ENCODE assay signal across 8 mouse cellular contexts in the genomic region with DNA sequence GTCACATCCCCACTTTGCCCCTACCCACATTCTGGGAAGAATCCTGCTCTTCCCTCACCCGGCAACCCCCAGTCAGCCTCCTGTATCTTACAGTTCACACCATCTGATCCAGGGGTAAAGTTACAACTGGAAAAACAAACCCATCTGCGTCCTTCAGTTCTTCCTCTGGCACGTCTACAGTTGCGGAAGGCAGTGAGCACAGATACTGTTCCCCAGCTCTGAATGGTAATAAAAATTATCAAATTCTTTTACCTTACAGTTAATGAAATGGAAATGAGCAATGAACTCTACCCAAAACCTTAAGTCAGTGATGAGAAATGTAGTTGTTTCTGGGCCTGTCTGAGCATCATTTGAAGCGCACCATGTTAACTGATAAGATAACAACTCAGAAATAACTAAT. TPM values are rescaled to one million over a fixed set of nuclear protein-coding genes. Genes with fewer than 3 reads are reported as not detected.
DNase-seq lines count a peak whose midpoint lies in the region; ATAC-seq lines count a peak whose summit lies in the region.

No protein-coding gene starts in this region.

- no peak overlapping the region for H3K4me2 ChIP-seq in embryonic facial prominence, embryonic 12.5 days (replicated peaks)
- no peak overlapping the region for H3K4me2 ChIP-seq in hindbrain, embryonic 11.5 days (replicated peaks; ENCODE audit: low read depth, low read length)
- H3K4me2 ChIP-seq in midbrain, embryonic 12.5 days (replicated peaks), result no peak overlapping the region

- H3K36me3 ChIP-seq in megakaryocyte, embryonic 14.5 days (replicated peaks; ENCODE audit: low read length), result peaks cover 10% of the 10 kb centered on the region
- H3K36me3 ChIP-seq in embryonic facial prominence, embryonic 12.5 days, result no peaks in the 10 kb centered on the region
- H3K36me3 ChIP-seq in hindbrain, embryonic 11.5 days (ENCODE audit: control insufficient read depth, insufficient read depth, low read length), result no peaks in the 10 kb centered on the region
- no peaks in the 10 kb centered on the region for H3K36me3 ChIP-seq in midbrain, embryonic 12.5 days

- peaks cover 83% of the 10 kb centered on the region for H3K4me1 ChIP-seq in megakaryocyte, embryonic 14.5 days
- peaks cover 13% of the 10 kb centered on the region; the same call in 1 of the 2 replicates for H3K4me1 ChIP-seq in embryonic facial prominence, embryonic 12.5 days
- H3K4me1 ChIP-seq in hindbrain, embryonic 11.5 days (replicated peaks; ENCODE audit: control insufficient read depth, insufficient read depth, low read length), result peaks cover 7% of the 10 kb centered on the region; the same call in 1 of the 2 replicates
- H3K4me1 ChIP-seq in midbrain, embryonic 12.5 days, result peaks cover 25% of the 10 kb centered on the region

- H3K4me3 ChIP-seq in megakaryocyte, embryonic 14.5 days (replicated peaks), result peak overlapping the region; percentile 56
- H3K4me3 ChIP-seq in embryonic facial prominence, embryonic 12.5 days, result no peak overlapping the region
- no peak overlapping the region for H3K4me3 ChIP-seq in hindbrain, embryonic 11.5 days (ENCODE audit: low read depth, low read length)
- no peak overlapping the region for H3K4me3 ChIP-seq in midbrain, embryonic 12.5 days

- peak overlapping the region; percentile 97 for H3K27ac ChIP-seq in embryonic facial prominence, embryonic 12.5 days
- peak overlapping the region; percentile 99 for H3K27ac ChIP-seq in hindbrain, embryonic 11.5 days (ENCODE audit: low read depth, low read length)
- peak overlapping the region; percentile 98 for H3K27ac ChIP-seq in midbrain, embryonic 12.5 days (replicated peaks)

- WGBS in embryonic facial prominence, embryonic 12.5 days, result 31% methylated on average over 5 of the region's 5 CpGs
- WGBS in hindbrain, embryonic 11.5 days, result 52% methylated on average over 5 of the region's 5 CpGs
- WGBS in midbrain, embryonic 12.5 days, result 52% methylated on average over 5 of the region's 5 CpGs

- peak; percentile 39 for DNase-seq in hindbrain, embryonic 11.5 days (ENCODE audit: low spot score)
- no peak for DNase-seq in frontal cortex, postnatal 14 days (ENCODE audit: low spot score in 2 of 2)
- DNase-seq in left cerebral cortex, adult 11 months (ENCODE audit: low spot score), result no peak
- DNase-seq in spleen, postnatal 4 days (ENCODE audit: low spot score in 2 of 2), result no peak

- ATAC-seq in megakaryocyte, adult 5-6 weeks (ENCODE audit: poor library complexity, severe bottlenecking), result no peak
- ATAC-seq in embryonic facial prominence, embryonic 12.5 days (ENCODE audit: insufficient number of reproducible peaks, insufficient read depth, low FRiP score, low TSS enrichment), result no peak
- no peak for ATAC-seq in hindbrain, embryonic 11.5 days (ENCODE audit: low FRiP score)
- no peak for ATAC-seq in midbrain, embryonic 12.5 days (ENCODE audit: low FRiP score, low read depth)

- no peaks in the 10 kb centered on the region for H3K9me3 ChIP-seq in megakaryocyte, embryonic 14.5 days
- H3K9me3 ChIP-seq in embryonic facial prominence, embryonic 12.5 days, result no peaks in the 10 kb centered on the region
- H3K9me3 ChIP-seq in hindbrain, embryonic 11.5 days (ENCODE audit: control insufficient read depth, low read length), result no peaks in the 10 kb centered on the region
- H3K9me3 ChIP-seq in midbrain, embryonic 12.5 days, result peaks cover 9% of the 10 kb centered on the region; the same call in 1 of the 2 replicates

- no peaks in the 10 kb centered on the region for H3K27me3 ChIP-seq in megakaryocyte, embryonic 14.5 days (replicated peaks)
- no peaks in the 10 kb centered on the region for H3K27me3 ChIP-seq in embryonic facial prominence, embryonic 12.5 days
- H3K27me3 ChIP-seq in hindbrain, embryonic 11.5 days (ENCODE audit: control insufficient read depth, insufficient read depth, low read length), result no peaks in the 10 kb centered on the region
- no peaks in the 10 kb centered on the region for H3K27me3 ChIP-seq in midbrain, embryonic 12.5 days

- H3K9ac ChIP-seq in embryonic facial prominence, embryonic 12.5 days, result no peak overlapping the region
- no peak overlapping the region for H3K9ac ChIP-seq in hindbrain, embryonic 11.5 days (ENCODE audit: low read depth, low read length)
- no peak overlapping the region for H3K9ac ChIP-seq in midbrain, embryonic 12.5 days (replicated peaks)

RNA-seq across cellular contexts. Expression of gene Atf7ip, which starts 38.1 kb away (rescaled TPM):
- 4.6 and 12.1 TPM in 2 replicates for polyA plus RNA-seq in megakaryocyte, embryonic 14.5 days (2012; ENCODE audit: insufficient read depth, low replicate concordance)
- total RNA-seq in megakaryocyte, adult 5-6 weeks (2015), result 101 and 129 TPM in 2 replicates
- 80.1 and 84.8 TPM in 2 replicates for total RNA-seq in megakaryocyte, adult 5-6 weeks (2017)
- 54.8 and 55.1 TPM in 2 replicates for polyA plus RNA-seq in embryonic facial prominence, embryonic 12.5 days (2016; fragmentation: Nextera tagmentation; extraction: Ambion mirVana)
- 54.1 and 73.7 TPM in 2 replicates for polyA plus RNA-seq in hindbrain, embryonic 11.5 days (2014; fragmentation: Nextera tagmentation; extraction: Ambion mirVana)
- 61.4 TPM in 2 replicates for polyA plus RNA-seq in midbrain, embryonic 12.5 days (2016; fragmentation: Nextera tagmentation; extraction: Ambion mirVana)

RNA-seq across cellular contexts. Expression of gene E330021D16Rik, which starts 52.5 kb away (rescaled TPM):
- not detected in 2 replicates for polyA plus RNA-seq in megakaryocyte, embryonic 14.5 days (2012; ENCODE audit: insufficient read depth, low replicate concordance)
- not detected in 2 replicates for total RNA-seq in megakaryocyte, adult 5-6 weeks (2015)
- not detected in 2 replicates for total RNA-seq in megakaryocyte, adult 5-6 weeks (2017)
- not detected in 2 replicates for polyA plus RNA-seq in embryonic facial prominence, embryonic 12.5 days (2016; fragmentation: Nextera tagmentation; extraction: Ambion mirVana)
- 0.13 TPM in 1 of 2 replicates, not detected in the other for polyA plus RNA-seq in hindbrain, embryonic 11.5 days (2014; fragmentation: Nextera tagmentation; extraction: Ambion mirVana)
- polyA plus RNA-seq in midbrain, embryonic 12.5 days (2016; fragmentation: Nextera tagmentation; extraction: Ambion mirVana), result not detected in 2 replicates
